Mouse (Mus musculus): ENCODE measurements around the gene Prkd3. TPM values are rescaled to one million over a fixed set of nuclear protein-coding genes. Genes with fewer than 3 reads are reported as not detected.
A peak's percentile ranks its signal among the peaks of the same experiment; 100 is the strongest.

The Prkd3 gene
- polyA plus RNA-seq, 1 experiment from 2014 or later = 18.8 TPM

DNA sequence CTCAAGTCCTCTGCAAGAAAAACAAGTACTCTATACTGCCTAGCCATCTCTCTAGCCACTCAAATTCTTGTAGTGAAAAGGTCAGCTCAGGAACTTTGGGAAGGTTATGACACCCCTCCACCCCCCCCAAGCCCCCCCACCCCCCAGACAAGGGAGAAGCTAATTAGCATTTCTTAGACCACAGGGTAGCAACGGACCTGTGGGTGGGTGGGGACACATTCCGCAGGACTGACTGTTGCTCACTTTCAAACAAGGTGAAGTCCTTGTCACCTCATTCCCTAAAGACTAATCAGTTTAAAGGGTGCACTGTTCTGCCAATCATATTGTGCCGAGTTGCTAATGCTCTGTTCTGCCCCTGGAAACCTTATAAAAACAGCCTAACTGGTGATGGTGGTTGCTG, 106.7 kb downstream of the Prkd3 start:
- Histone ChIP-seq H3K4me2 (no peak overlapping the region), H3K9ac (no peak overlapping the region), H3K36me3 (peaks cover 6% of the 10 kb centered on the region; the same call in 1 of the 2 replicates), H3K9me3 (no peaks in the 10 kb centered on the region), H3K4me1 (replicated peaks) (peaks cover 15% of the 10 kb centered on the region), H3K4me3 (no peak overlapping the region), H3K27me3 (0 out of 2 replicates have a peak, but pooled peaks cover under 1% of the 10 kb centered on the region), H3K27ac (no peak overlapping the region)
- WGBS = 73% methylated on average over 3 of the region's 3 CpGs
- no peak for ATAC-seq (ENCODE audit: low FRiP score)

DNA sequence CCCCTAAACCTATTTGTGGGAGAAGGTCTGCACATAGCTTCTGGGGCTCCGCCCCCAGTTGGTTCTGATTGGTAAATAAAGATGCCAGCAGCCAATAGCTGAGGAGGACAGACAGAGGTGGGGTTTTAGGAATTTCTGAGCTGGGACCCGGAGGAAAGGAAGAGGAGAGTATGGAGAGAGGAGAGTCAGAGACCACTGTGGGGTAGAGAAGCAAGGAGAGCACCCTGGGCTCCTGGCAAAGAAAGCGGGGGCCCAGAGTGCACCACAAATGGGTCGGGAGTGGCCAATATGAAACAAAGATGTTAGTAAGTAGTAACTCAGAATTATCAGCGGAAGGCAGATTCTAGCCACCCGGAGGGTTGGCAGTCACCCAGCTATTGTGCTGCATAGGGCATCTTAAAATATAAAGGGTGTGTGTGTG, 107.7 kb downstream of the Prkd3 start:
- WGBS = 40% methylated on average over 6 of the region's 6 CpGs
- peaks cover 15% of the 10 kb centered on the region for H3K4me1 ChIP-seq (replicated peaks)
- ATAC-seq (ENCODE audit: low FRiP score) = peak; percentile 68

DNA sequence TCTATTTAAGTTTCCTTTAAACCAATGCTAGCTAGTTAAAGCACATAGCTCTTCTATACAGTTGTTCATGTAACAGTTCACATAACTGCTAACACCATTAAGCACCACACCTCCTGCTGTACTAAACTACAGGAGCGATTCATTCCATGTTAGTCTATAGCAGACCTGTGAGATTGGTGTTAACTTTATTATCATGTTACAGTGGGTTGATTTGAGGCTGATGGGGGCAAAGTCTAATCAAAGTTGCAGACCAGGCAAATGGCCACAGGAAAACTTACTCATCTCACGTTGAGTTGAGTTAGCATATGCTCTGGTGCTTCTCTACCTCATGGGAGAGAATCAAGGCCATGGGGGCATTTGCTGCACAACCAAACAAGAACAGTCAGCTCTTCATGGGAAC, 111.2 kb downstream of the Prkd3 start:
- no peak overlapping the region for H3K27ac ChIP-seq
- H3K4me2 ChIP-seq = no peak overlapping the region
- no peaks in the 10 kb centered on the region for H3K36me3 ChIP-seq
- no peaks in the 10 kb centered on the region for H3K9me3 ChIP-seq
- H3K9ac ChIP-seq = no peak overlapping the region
- WGBS = 75% methylated on average over 2 of the region's 2 CpGs
- no peaks in the 10 kb centered on the region for H3K4me1 ChIP-seq (replicated peaks)
- ATAC-seq (ENCODE audit: low FRiP score) = no peak
- 0 out of 2 replicates have a peak, but pooled peaks cover 6% of the 10 kb centered on the region for H3K27me3 ChIP-seq
- no peak overlapping the region for H3K4me3 ChIP-seq

More for the DNA sequence above, 107.7 kb downstream of the Prkd3 start:
- 0 out of 2 replicates have a peak, but pooled peaks cover 6% of the 10 kb centered on the region for H3K27me3 ChIP-seq
- H3K4me3 ChIP-seq = peak overlapping the region; percentile 37
- no peaks in the 10 kb centered on the region for H3K9me3 ChIP-seq
- no peaks in the 10 kb centered on the region for H3K36me3 ChIP-seq
- H3K27ac ChIP-seq = 0 out of 2 replicates have a peak overlapping the region, but pooled peaks have one; percentile 61
- H3K9ac ChIP-seq = peak overlapping the region; percentile 26; the same call in 1 of the 2 replicates
- H3K4me2 ChIP-seq = peak overlapping the region; percentile 50

DNA sequence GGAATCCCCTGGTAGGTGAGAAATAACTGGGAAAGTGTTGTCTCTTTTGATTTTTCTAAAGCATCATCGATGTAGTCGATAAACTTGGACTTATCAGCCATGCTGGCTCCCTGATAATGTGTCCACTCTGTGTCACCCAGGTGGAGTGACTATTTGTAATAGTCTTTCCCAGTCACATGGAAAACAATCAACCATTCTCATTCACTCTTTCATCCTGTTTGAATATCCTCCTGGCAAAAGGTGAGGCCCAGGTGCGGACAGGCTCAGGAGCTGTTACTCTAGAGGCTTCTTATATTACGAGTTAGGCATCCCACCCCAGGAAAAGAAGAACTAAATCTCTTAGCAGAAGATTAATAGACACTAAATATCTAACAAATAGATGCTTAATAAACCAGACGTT, 113.7 kb downstream of the Prkd3 start, which contains the start of gene Sult6b1:
Gene Sult6b1, minus strand, starts transcription at position 101 of the 400 bp plus-strand sequence.
- no peaks in the 10 kb centered on the region for H3K9me3 ChIP-seq
- no peaks in the 10 kb centered on the region for H3K4me1 ChIP-seq (replicated peaks)
- H3K9ac ChIP-seq = no peak within 1 kb of the TSS
- H3K4me3 ChIP-seq = no peak within 1 kb of the TSS
- no peak within 1 kb of the TSS for H3K4me2 ChIP-seq
- 0 out of 2 replicates have a peak, but pooled peaks cover 6% of the 10 kb centered on the region for H3K27me3 ChIP-seq
- no peak for ATAC-seq (ENCODE audit: low FRiP score)
- WGBS = 87% methylated on average over 5 of the region's 5 CpGs
- H3K36me3 ChIP-seq = no peaks in the 10 kb centered on the region
- no peak within 1 kb of the TSS for H3K27ac ChIP-seq

DNA sequence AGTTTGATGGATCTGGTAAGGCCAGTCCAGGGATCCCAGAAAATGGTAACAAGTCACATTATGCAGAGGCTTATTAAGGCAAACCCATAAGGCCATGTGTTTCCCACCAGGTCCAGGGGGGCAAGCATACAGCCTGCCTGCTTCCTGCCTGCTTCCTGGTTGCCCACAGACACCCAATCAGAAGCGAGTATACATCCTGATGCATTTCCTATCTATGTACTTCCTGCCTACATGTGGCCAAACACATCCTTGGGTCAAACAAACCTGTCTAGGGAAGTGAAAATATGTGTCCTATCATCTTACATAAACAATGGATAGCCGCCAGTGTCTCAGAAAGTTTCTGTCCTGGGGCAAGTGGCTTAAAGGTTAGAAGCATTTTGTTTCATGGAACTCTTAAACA, 117.5 kb downstream of the Prkd3 start:
- Histone ChIP-seq H3K27ac (no peak overlapping the region), H3K36me3 (no peaks in the 10 kb centered on the region), H3K9me3 (no peaks in the 10 kb centered on the region), H3K4me3 (no peak overlapping the region), H3K4me1 (replicated peaks) (no peaks in the 10 kb centered on the region), H3K27me3 (no peaks in the 10 kb centered on the region), H3K9ac (no peak overlapping the region), H3K4me2 (no peak overlapping the region)
- WGBS = 85% methylated on average over 2 of the region's 2 CpGs
- ATAC-seq (ENCODE audit: low FRiP score) = no peak

Other genes starting within 250 kb of the Prkd3 start
- 20.4 and 21.3 TPM in 2 replicates for gene Heatr5b, start 185.5 kb downstream of the Prkd3 start, polyA plus RNA-seq (2015; fragmentation: Nextera tagmentation; extraction: Ambion mirVana)
- 48.8 and 52.7 TPM in 2 replicates for gene Gpatch11, start 185.2 kb downstream of the Prkd3 start, polyA plus RNA-seq (2015; fragmentation: Nextera tagmentation; extraction: Ambion mirVana)
- 4.0 and 5.9 TPM in 2 replicates for gene Eif2ak2, start 138.2 kb downstream of the Prkd3 start, polyA plus RNA-seq (2015; fragmentation: Nextera tagmentation; extraction: Ambion mirVana)
- gene Sult6b1, start 113.8 kb downstream of the Prkd3 start, polyA plus RNA-seq (2015; fragmentation: Nextera tagmentation; extraction: Ambion mirVana) = not detected in 2 replicates
- 125 and 127 TPM in 2 replicates for gene Cebpzos, start 104.3 kb downstream of the Prkd3 start, polyA plus RNA-seq (2015; fragmentation: Nextera tagmentation; extraction: Ambion mirVana)
- 57.3 and 61.0 TPM in 2 replicates for gene Cebpz, start 83.8 kb downstream of the Prkd3 start, polyA plus RNA-seq (2015; fragmentation: Nextera tagmentation; extraction: Ambion mirVana)
- gene Ndufaf7, start 83.7 kb downstream of the Prkd3 start, polyA plus RNA-seq (2015; fragmentation: Nextera tagmentation; extraction: Ambion mirVana) = 57.1 and 62.5 TPM in 2 replicates
- 12.4 and 13.2 TPM in 2 replicates for gene Qpct, start 31.1 kb upstream of the Prkd3 start, polyA plus RNA-seq (2015; fragmentation: Nextera tagmentation; extraction: Ambion mirVana)

Data from hindbrain, embryonic 13.5 days (tissue).